Mouse (Mus musculus) liver, embryonic 14.5 days (tissue): ENCODE measurements at regions not wholly inside any gene's neighbourhood (a gene's known extent, or its start where the extent isn't known, plus 50 kb on each side); places are given as distances from the start of the nearest gene placed in this dataset.
"Not testable (repeated sequence)": the region's sequence is repeated elsewhere in the genome, so short reads cannot be mapped to it uniquely, and the experiment has no call there.

Experiments used
- ATAC-seq: fragments of 200-750 bp; cut with Nextera tagmentation; 2 replicates; pipeline ENCODE4 v1.8.0; 2017; ENCODE audit warnings: moderate number of reproducible peaks, mild to moderate bottlenecking, moderate library complexity; ENCODE audit not compliant: insufficient read depth
- DNase-seq, 3 experiments: peaks; one replicate each; pipeline ENCODE4 v3.0.0-alpha.2; 2012 to 2013; ENCODE audit warnings: low read depth in 3 of 3, low spot score in 3 of 3
- H3K27ac ChIP-seq: fragments of 300-500 bp; sonication (generic); 2 replicates; pipeline ENCODE4 v1.5.1; 2014; ENCODE audit warnings: moderate library complexity, mild to moderate bottlenecking, control low read depth, inconsistent platforms
- H3K27me3 ChIP-seq: fragments of 300-500 bp; sonication (generic); 2 replicates; pipeline ENCODE4 v1.6.1; 2014; ENCODE audit warnings: mild to moderate bottlenecking, low read length, moderate library complexity; ENCODE audit not compliant: control insufficient read depth, insufficient read depth
- H3K36me3 ChIP-seq: fragments of 300-500 bp; sonication (generic); replicated peaks from 2 replicates; pipeline ENCODE4 v1.6.1; 2014; ENCODE audit warnings: low read depth; ENCODE audit not compliant: control insufficient read depth, insufficient read depth
- H3K4me1 ChIP-seq, 2 experiments: fragments of 200-500 bp in 1 of 2; fragments of 300-500 bp in 1 of 2; sonication (generic) in 1 of 2; replicated peaks; 2 replicates each; pipeline ENCODE4 v1.6.1; 2012 to 2014; ENCODE audit warnings: antibody characterized with exemption in 1 of 2, inconsistent platforms in 1 of 2, low read length in 1 of 2; ENCODE audit not compliant: control insufficient read depth in 2 of 2, insufficient read depth in 2 of 2
- H3K4me2 ChIP-seq: fragments of 300-500 bp; sonication (generic); 2 replicates; pipeline ENCODE4 v1.6.1; 2014; ENCODE audit warnings: low read depth, mild to moderate bottlenecking, control low read depth, moderate library complexity
- H3K4me3 ChIP-seq, 2 experiments: fragments of 200-500 bp in 1 of 2; fragments of 300-500 bp in 1 of 2; sonication (generic) in 1 of 2; 2 replicates each; pipeline ENCODE4 v1.5.1; 2012 to 2014; ENCODE audit warnings: low read depth in 2 of 2, low read length in 2 of 2, mild to moderate bottlenecking in 2 of 2, control low read depth in 1 of 2, inconsistent platforms in 1 of 2, moderate library complexity in 1 of 2; ENCODE audit not compliant: insufficient read depth in 1 of 2
- H3K9ac ChIP-seq: fragments of 300-500 bp; sonication (generic); replicated peaks from 2 replicates; pipeline ENCODE4 v1.6.1; 2014; ENCODE audit warnings: mild to moderate bottlenecking, control low read depth, moderate library complexity
- H3K9me3 ChIP-seq: fragments of 300-500 bp; sonication (generic); 2 replicates; pipeline ENCODE4 v1.6.1; 2016; ENCODE audit warnings: low read length, mixed read lengths; ENCODE audit not compliant: control insufficient read depth
- CTCF ChIP-seq: IDR thresholded peaks from 2 replicates; pipeline ENCODE4 v1.5.1; 2016; ENCODE audit warnings: antibody characterized with exemption, low read depth, control low read depth
- EP300 ChIP-seq: IDR thresholded peaks from 2 replicates; pipeline ENCODE4 v1.6.1; 2016; ENCODE audit warnings: antibody characterized with exemption, low read depth
- WGBS: fragments of 180-500 bp; shearing (Covaris S2); extraction: QIAGEN DNeasy Blood & Tissue Kit; methylation state at CpG from one replicate; pipeline ENCODE4 v1.1.7; 2014; ENCODE audit not compliant: insufficient replicate concordance; 5-methylcytosine and 5-hydroxymethylcytosine counted together

DNA sequence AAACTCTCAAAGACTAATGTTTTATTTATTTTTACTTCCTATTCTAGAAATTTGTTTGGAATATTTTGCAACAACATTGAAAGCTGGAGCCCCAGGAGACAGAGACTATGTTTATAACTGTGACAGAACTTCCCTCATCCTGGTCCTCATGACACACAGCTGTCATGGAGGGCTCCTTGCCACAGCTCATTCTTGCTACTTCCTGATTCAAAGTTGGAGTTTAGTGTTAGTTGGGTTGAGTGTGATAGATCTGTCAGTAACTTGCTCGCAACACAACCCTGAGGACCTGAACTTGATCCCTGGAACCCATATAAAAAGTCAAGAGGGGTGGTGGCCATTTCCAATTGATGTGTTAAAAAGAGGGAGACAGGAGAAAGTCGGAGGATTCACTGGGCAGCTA lies 328.3 kb upstream of the Nox3 start:
- Histone ChIP-seq H3K4me1 (no peaks in the 10 kb centered on the region), H3K4me3 (no peak overlapping the region), H3K27me3 (no peaks in the 10 kb centered on the region), H3K27ac (no peak overlapping the region), H3K9ac (no peak overlapping the region), H3K36me3 (no peaks in the 10 kb centered on the region), H3K4me2 (no peak overlapping the region), H3K9me3 (no peaks in the 10 kb centered on the region)
- WGBS: 41% methylated on average over 2 of the region's 2 CpGs
- TF ChIP-seq EP300: no peak
- TF ChIP-seq CTCF: no peak
- ATAC-seq (no peak), DNase-seq (no peak)

DNA sequence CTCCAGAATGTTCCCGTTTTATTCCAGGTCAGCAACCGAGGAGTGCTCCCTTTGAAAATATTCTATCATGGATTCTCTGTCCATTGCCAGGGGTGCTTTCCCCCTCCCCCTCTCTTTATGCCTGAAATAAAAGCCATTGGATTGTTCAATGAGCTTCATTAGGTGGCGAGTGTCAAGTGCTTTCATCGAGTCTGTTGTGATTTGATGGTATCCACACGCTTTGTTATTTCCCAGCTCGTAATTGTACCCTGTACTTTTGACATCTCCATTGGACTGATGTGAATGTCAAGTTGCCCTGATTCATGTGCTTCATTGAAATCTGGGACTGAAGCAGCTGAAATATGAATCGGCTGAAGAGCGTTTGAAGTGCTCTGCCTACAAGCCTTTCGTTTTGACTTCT lies 333.1 kb upstream of the Nox3 start:
- no peak for TF ChIP-seq EP300
- no peak for TF ChIP-seq CTCF
- ATAC-seq: no peak
- no peak overlapping the region for H3K9ac ChIP-seq

DNA sequence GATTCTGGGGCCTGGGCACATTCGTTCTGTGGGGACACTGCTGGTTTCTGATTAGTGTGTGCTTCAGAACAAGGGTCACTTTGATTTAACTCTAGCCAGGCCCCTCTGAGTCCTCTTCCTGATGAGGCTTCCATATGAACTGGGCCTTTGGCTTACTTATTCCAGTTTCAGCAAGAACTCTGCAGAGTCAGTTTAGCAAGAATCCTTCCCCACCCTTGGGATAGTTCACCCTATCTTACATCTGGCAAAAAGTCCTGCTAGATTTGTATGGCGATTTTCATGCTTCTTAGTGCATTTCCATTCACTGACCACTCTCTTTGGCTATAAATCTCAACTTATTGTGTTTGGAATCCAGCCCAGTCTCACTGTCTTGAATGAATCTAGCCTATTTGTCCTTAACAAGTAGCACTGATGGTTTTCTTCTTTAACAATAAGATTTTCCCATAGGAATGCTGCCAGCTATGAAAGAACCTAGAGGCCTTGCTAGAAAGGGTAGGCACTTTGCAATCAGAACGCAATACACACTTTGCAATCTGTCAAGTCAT lies 338.8 kb upstream of the Nox3 start:
- Histone ChIP-seq H3K9me3 (no peaks in the 10 kb centered on the region), H3K27ac (no peak overlapping the region), H3K9ac (no peak overlapping the region), H3K4me3 (no peak overlapping the region), H3K4me2 (no peak overlapping the region), H3K4me1 (no peaks in the 10 kb centered on the region), H3K36me3 (no peaks in the 10 kb centered on the region), H3K27me3 (no peaks in the 10 kb centered on the region)
- ATAC-seq (no peak), DNase-seq (no peak)
- WGBS: 54% methylated on average over 3 of the region's 3 CpGs
- TF ChIP-seq CTCF (no peak), EP300 (no peak)

More for the DNA sequence above, 333.1 kb upstream of the Nox3 start:
- H3K27ac ChIP-seq: no peak overlapping the region
- no peaks in the 10 kb centered on the region for H3K36me3 ChIP-seq
- no peaks in the 10 kb centered on the region for H3K27me3 ChIP-seq
- no peaks in the 10 kb centered on the region for H3K9me3 ChIP-seq
- no peak overlapping the region for H3K4me2 ChIP-seq
- WGBS: 62% methylated on average over 9 of the region's 9 CpGs
- no peak for DNase-seq
- no peaks in the 10 kb centered on the region for H3K4me1 ChIP-seq
- H3K4me3 ChIP-seq: no peak overlapping the region

DNA sequence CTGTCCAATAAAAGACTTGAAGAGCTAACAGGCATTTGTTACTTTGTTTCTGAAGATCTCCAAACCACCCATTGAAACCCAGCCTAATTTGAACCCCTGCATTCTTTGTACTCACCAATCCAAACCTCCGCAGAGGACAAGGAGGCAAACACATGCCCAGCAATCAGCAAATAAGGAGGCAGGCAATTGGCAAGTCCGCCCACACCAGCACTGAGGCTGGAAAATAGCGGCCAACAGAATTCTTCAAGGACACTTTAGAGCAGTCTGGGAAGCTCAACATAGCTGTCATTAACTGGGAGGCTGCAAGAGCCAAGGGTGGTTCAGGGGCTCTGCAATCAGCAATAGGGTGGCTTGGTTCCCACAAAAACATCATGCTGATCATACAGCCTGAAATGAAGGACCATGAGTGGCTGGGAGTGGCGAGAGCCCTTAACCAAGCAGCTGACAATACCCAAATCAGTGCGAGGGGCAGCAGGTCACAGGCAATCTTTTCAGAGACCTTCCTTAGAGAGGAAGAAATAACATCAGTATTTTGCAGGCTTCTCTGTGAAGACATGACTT lies 344.1 kb upstream of the Nox3 start:
- Histone ChIP-seq H3K4me2 (no peak overlapping the region), H3K4me1 (no peaks in the 10 kb centered on the region), H3K36me3 (no peaks in the 10 kb centered on the region), H3K9me3 (no peaks in the 10 kb centered on the region), H3K27ac (no peak overlapping the region), H3K9ac (no peak overlapping the region), H3K27me3 (no peaks in the 10 kb centered on the region), H3K4me3 (no peak overlapping the region)
- no peak for ATAC-seq
- DNase-seq: no peak
- WGBS: 34% methylated on average over 5 of the region's 5 CpGs
- no peak for TF ChIP-seq EP300
- no peak for TF ChIP-seq CTCF

DNA sequence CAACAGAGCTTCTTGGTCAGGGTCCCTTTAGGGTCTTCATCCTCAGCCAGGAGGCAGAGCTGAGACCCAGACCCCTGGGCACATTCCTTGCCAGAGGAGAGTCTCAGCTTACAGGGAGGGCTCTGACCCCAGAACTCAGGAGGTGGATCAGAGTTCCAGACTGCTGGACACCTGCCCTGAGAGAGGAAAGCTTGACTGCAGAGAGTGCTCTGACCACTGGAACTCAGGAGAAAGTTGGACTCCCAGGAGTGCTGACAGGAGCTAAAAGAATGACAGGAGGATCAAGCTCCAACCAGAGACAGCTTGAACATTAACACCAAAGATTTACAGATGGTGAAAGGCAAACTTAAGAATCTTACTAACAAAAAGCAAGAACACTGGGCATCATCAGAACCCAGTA lies 364.1 kb upstream of the Nox3 start:
- not testable (repeated sequence) for H3K9me3 ChIP-seq, ATAC-seq, H3K27ac ChIP-seq

More for the DNA sequence above, 364.1 kb upstream of the Nox3 start:
- not testable (repeated sequence) for H3K27me3 ChIP-seq, H3K36me3 ChIP-seq, H3K9ac ChIP-seq, DNase-seq, H3K4me2 ChIP-seq, H3K4me3 ChIP-seq, H3K4me1 ChIP-seq
